Mouse (Mus musculus) stomach, postnatal 0 days (tissue): ENCODE results near the gene Yju2. TPM values are rescaled to one million over a fixed set of nuclear protein-coding genes. Genes with fewer than 3 reads are reported as not detected.

Source experiments
- ATAC-seq: fragments of 200-750 bp; cut with Nextera tagmentation; 2 replicates; pipeline ENCODE4 v1.8.0; 2017; ENCODE audit not compliant: low FRiP score, low TSS enrichment
- DNase-seq: peaks from one replicate; pipeline ENCODE4 v3.0.0-alpha.2; 2016; ENCODE audit warnings: low spot score
- H3K27ac ChIP-seq: fragments of 300-500 bp; sonication (generic); replicated peaks from 2 replicates; pipeline ENCODE4 v1.5.1; 2014; ENCODE audit warnings: mild to moderate bottlenecking, control low read depth
- H3K27me3 ChIP-seq: fragments of 300-500 bp; sonication (generic); 2 replicates; pipeline ENCODE4 v1.6.1; 2014; ENCODE audit warnings: low read length; ENCODE audit not compliant: control insufficient read depth, insufficient read depth
- H3K36me3 ChIP-seq: fragments of 300-500 bp; sonication (generic); 2 replicates; pipeline ENCODE4 v1.6.1; 2014; ENCODE audit warnings: low read length, mixed read lengths; ENCODE audit not compliant: control insufficient read depth, insufficient read depth
- H3K4me1 ChIP-seq: fragments of 300-500 bp; sonication (generic); replicated peaks from 2 replicates; pipeline ENCODE4 v1.6.1; 2014; ENCODE audit warnings: antibody characterized with exemption; ENCODE audit not compliant: control insufficient read depth, insufficient read depth
- H3K4me2 ChIP-seq: fragments of 300-500 bp; sonication (generic); replicated peaks from 2 replicates; pipeline ENCODE4 v1.6.1; 2014; ENCODE audit warnings: low read depth, mild to moderate bottlenecking, control low read depth, moderate library complexity
- H3K4me3 ChIP-seq: fragments of 300-500 bp; sonication (generic); 2 replicates; pipeline ENCODE4 v1.5.1; 2014; ENCODE audit warnings: low read depth, low read length, control low read depth
- H3K9ac ChIP-seq: fragments of 300-500 bp; sonication (generic); 2 replicates; pipeline ENCODE4 v1.6.1; 2014; ENCODE audit warnings: mild to moderate bottlenecking, low read length, control low read depth, mixed read lengths
- H3K9me3 ChIP-seq: fragments of 300-500 bp; sonication (generic); 2 replicates; pipeline ENCODE4 v1.6.1; 2016; ENCODE audit warnings: low read length; ENCODE audit not compliant: control insufficient read depth
- CTCF ChIP-seq: IDR thresholded peaks from 2 replicates; pipeline ENCODE4 v1.5.1; 2016; ENCODE audit warnings: antibody characterized with exemption, low read depth, mild to moderate bottlenecking, moderate library complexity
- EP300 ChIP-seq: optimal IDR thresholded peaks from 2 replicates; pipeline ENCODE3; 2016; ENCODE audit warnings: antibody characterized with exemption
- WGBS: fragments of 180-500 bp; shearing (Covaris S2); extraction: QIAGEN DNeasy Blood & Tissue Kit; methylation state at CpG from one replicate; pipeline ENCODE4 v1.1.7; 2014; 5-methylcytosine and 5-hydroxymethylcytosine counted together
- polyA plus RNA-seq: library from polyadenylated mRNA; unstranded; fragments of >200 nt; fragmentation: Nextera tagmentation; extraction: Ambion mirVana; gene quantifications from 2 replicates; pipeline ENCODE4 v1.2.1, GENCODE M21; 2015

The Yju2 gene
- polyA plus RNA-seq, 1 experiment from 2014 or later: 12.5 TPM

DNA sequence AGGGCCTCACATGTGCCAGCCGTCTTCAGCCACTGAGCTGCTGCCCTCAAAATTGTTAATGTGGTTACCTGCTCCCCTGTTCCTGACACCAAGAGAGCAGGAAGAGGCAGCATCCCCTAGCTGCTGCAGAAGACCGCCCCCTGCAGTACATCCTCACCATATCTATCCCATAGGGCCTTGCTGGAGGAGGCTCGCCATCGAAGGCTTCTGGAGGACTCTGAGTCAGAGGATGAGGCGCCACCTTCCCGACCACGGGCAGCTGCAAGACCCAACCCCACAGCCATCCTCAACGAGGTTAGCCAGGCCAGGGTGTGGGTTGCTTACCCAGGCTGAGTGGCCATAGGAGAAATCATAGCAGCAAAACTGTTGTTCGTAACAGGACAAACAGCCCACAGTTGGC lies 6.1 kb downstream of the Yju2 start:
- H3K4me2 ChIP-seq: no peak overlapping the region
- no peak overlapping the region for H3K27ac ChIP-seq
- no peak for ATAC-seq
- no peaks in the 10 kb centered on the region for H3K27me3 ChIP-seq
- H3K4me3 ChIP-seq: no peak overlapping the region
- no peak for DNase-seq
- H3K9ac ChIP-seq: no peak overlapping the region
- no peaks in the 10 kb centered on the region for H3K9me3 ChIP-seq
- 85% methylated on average over 9 of the region's 9 CpGs for WGBS
- TF ChIP-seq CTCF: no peak
- no peak for TF ChIP-seq EP300
- H3K4me1 ChIP-seq: no peaks in the 10 kb centered on the region
- H3K36me3 ChIP-seq: peaks cover 22% of the 10 kb centered on the region

DNA sequence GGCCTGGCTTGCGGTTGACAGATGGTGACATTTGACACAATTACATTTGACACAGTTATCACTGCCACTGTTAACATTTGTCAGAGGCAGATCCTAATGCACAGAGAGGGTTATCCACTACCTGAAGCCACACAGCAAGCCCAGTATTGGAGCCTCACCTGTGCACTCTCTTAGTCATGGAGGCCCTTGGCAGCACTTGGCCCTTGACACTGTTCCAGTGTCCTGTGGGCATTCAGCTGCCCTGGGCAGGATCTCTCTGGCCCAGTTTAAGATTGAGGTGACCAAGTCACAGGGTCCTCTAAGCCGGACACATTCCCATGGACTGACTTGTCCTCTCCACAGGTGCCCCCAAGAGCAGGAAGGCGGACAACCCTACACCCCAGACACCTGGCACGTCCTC lies 8.3 kb downstream of the Yju2 start:
- no peak for TF ChIP-seq CTCF
- TF ChIP-seq EP300: no peak

DNA sequence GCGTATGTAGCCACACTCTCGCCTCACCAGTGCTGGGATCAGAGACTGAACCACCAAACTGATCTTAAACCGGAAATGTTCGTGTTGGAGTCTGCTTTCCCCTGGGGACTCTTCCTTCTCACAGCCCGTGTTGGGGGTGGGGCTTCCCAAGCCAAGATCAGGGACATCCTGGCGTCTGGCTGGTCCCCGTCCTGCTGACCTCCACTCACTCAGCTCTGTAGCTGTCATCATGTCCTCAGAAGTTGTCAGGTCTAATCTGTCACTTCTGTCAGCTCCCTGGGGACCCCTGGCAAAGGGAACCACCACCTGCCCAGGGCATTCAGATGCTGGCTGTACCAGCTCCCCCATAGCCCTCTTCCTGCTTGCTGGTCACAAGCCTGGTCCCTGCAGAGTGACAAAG lies 9.3 kb downstream of the Yju2 start:
- Histone ChIP-seq H3K9me3 (no peaks in the 10 kb centered on the region), H3K9ac (no peak overlapping the region), H3K36me3 (peaks cover 18% of the 10 kb centered on the region), H3K4me2 (no peak overlapping the region), H3K4me3 (no peak overlapping the region), H3K4me1 (no peaks in the 10 kb centered on the region), H3K27me3 (no peaks in the 10 kb centered on the region), H3K27ac (no peak overlapping the region)
- TF ChIP-seq CTCF (no peak), EP300 (no peak)
- 63% methylated on average over 7 of the region's 7 CpGs for WGBS
- no peak for DNase-seq
- no peak for ATAC-seq

More for the DNA sequence above, 8.3 kb downstream of the Yju2 start:
- no peak overlapping the region for H3K27ac ChIP-seq
- DNase-seq (no peak), ATAC-seq (no peak)
- 91% methylated on average over 4 of the region's 4 CpGs for WGBS
- no peak overlapping the region for H3K9ac ChIP-seq
- peaks cover 20% of the 10 kb centered on the region for H3K36me3 ChIP-seq
- H3K4me2 ChIP-seq: no peak overlapping the region
- H3K4me3 ChIP-seq: no peak overlapping the region
- H3K27me3 ChIP-seq: no peaks in the 10 kb centered on the region
- H3K9me3 ChIP-seq: no peaks in the 10 kb centered on the region
- H3K4me1 ChIP-seq: no peaks in the 10 kb centered on the region

DNA sequence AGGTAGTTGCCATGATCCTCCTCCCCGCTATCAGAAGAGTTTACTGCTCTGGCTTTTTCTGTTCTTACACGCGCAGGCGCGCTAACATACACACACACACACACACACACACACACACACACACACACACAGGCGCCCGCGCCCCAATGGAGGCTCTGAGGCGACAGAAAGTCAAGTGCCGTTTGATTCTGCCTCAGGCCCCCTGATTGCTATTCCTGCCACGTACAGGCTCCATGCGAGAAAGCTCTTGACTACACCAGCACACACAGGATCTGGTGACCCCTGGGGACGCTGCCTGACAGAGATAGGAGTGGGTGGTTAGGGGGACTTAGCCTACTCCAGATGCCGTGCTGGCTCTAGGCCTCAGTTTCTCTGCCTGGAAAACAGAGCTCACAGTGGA lies 10.7 kb downstream of the Yju2 start:
- H3K27ac ChIP-seq: no peak overlapping the region
- no peak for TF ChIP-seq CTCF
- TF ChIP-seq EP300: no peak
- H3K9me3 ChIP-seq: no peaks in the 10 kb centered on the region
- H3K36me3 ChIP-seq: peaks cover 18% of the 10 kb centered on the region
- no peak overlapping the region for H3K4me3 ChIP-seq
- no peaks in the 10 kb centered on the region for H3K27me3 ChIP-seq
- DNase-seq: no peak
- no peaks in the 10 kb centered on the region for H3K4me1 ChIP-seq
- no peak overlapping the region for H3K9ac ChIP-seq
- no peak overlapping the region for H3K4me2 ChIP-seq
- WGBS: 41% methylated on average over 14 of the region's 14 CpGs
- ATAC-seq: no peak

DNA sequence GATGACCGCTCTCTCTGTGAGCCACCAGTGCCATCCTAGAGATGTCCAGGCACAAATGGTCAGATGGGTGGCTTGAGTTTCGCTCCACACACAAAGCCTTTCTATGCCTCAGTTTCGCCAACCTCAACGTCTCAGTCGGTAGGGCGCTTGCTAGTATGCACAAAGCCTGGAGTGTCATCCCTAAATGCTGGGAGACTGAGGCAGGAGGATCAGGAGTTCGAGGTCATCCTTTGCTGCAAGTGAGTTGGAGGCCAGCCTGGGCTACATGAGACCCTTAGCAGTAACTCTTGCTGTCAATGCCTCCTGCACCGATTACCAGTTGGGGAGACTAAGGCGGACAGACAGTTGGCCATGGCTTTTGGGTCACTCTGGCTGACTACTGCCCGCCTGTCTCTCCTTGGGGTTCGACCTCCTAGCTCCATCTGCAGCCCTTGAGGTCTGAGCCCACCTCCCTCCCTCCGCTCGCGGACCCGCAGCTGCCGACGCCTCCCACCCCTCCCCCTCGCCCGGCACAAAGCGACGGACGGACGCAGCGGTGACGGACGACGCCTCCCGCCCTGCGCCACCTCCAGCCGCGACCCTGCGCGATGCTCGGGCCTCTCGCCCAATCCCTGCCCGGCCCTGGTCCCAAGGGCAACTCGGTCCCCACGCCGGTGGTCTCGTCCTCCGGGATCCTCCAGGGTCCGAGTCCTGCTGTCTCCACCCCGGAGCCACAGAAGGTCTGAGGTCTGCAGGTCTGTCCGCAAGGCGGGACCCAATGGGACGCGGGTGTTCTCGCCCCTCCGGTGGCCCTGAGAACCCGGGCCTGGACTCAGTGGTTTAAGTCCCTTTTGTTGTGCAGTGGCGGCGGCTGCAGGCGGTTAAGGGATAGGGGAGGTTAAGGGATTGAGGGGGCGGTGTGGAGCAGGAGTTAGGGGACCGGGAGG lies 11.3 kb downstream of the Yju2 start, which contains the start of gene Shd:
TSS of gene Shd (plus strand) at position 502 of the 926 bp plus-strand sequence.
- peak within 1 kb of the TSS; percentile 88 for H3K4me2 ChIP-seq
- no peak within 1 kb of the TSS for H3K27ac ChIP-seq
- WGBS: 14% methylated on average over 38 of the region's 55 CpGs
- ATAC-seq (peak; percentile 38; the same call in 1 of the 2 replicates), DNase-seq (peak; percentile 33)
- H3K36me3 ChIP-seq: peaks cover 15% of the 10 kb centered on the region
- no peaks in the 10 kb centered on the region for H3K9me3 ChIP-seq
- peak within 1 kb of the TSS; percentile 47 for H3K4me3 ChIP-seq
- no peaks in the 10 kb centered on the region for H3K27me3 ChIP-seq
- peak within 1 kb of the TSS; percentile 65 for H3K9ac ChIP-seq
- TF ChIP-seq EP300 (no peak), CTCF (0 out of 2 replicates have a peak, but pooled peaks have one; percentile 6)
- H3K4me1 ChIP-seq: no peaks in the 10 kb centered on the region

DNA sequence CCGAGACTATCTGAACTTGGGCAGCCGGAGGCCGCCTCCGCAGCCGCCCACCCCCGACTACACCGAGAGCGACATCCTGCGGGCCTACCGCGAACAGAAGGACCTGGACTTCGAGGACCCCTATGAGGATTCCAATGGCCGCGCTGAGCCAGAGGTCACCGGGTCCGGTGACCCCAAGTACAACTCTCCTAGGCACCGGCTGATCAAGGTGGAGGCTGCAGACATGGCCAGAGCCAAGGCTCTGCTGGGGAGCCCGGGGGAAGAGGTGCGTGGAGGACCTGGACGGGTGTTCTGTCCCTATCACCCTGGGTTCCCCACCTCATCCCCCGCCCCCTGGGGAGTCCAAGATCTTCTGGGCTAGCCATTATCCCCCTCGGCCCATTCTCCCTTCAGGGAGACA lies 12.6 kb downstream of the Yju2 start:
- no peaks in the 10 kb centered on the region for H3K27me3 ChIP-seq
- WGBS: 48% methylated on average over 22 of the region's 22 CpGs
- no peak overlapping the region for H3K27ac ChIP-seq
- H3K4me1 ChIP-seq: no peaks in the 10 kb centered on the region
- no peak overlapping the region for H3K9ac ChIP-seq
- TF ChIP-seq EP300: no peak
- TF ChIP-seq CTCF: no peak
- no peak overlapping the region for H3K4me3 ChIP-seq
- peaks cover 10% of the 10 kb centered on the region; the same call in 1 of the 2 replicates for H3K36me3 ChIP-seq
- H3K4me2 ChIP-seq: no peak overlapping the region
- DNase-seq (no peak), ATAC-seq (no peak)
- no peaks in the 10 kb centered on the region for H3K9me3 ChIP-seq
